ENCODE assay signal across 26 mouse cellular contexts in the genomic region with DNA sequence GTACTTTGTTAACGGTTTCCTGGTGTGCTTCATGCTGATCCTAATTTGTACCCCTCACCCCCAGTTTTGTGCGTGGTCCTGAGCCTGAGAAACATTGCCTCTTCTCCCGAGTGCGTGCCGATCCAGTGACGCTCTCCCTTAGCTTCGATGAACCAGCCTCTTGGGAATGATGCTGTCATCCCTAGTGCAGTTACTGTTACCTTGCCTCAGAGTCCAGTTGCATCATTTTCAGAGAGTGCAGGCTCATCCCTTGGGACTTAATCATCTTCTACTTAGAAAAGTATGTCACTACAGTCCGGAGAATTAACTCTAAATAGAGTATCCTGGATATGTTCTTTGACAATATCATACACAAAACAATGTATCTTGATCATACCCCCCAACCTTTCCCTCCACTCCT. TPM values are rescaled to one million over a fixed set of nuclear protein-coding genes. Genes with fewer than 3 reads are reported as not detected.
DNase-seq lines count a peak whose midpoint lies in the region; ATAC-seq lines count a peak whose summit lies in the region.
"Had no signal": no experiment of that assay in that cellular context is flagged by ENCODE, and none has a peak within 500 bp of the region (broad histone marks: within the 10 kb centered on the region; RNA-seq: fewer than 3 reads in every experiment).

No protein-coding gene starts in this region.

- peaks cover 15% of the 10 kb centered on the region for H3K36me3 ChIP-seq in embryonic facial prominence, embryonic 14.5 days (ENCODE audit: control insufficient read depth, insufficient read depth, low read length)
- peaks cover 47% of the 10 kb centered on the region for H3K36me3 ChIP-seq in embryonic facial prominence, embryonic 10.5 days (replicated peaks)

- DNase-seq in embryonic facial prominence, embryonic 14.5 days (ENCODE audit: low spot score): peak; percentile 24
- no peak for DNase-seq in embryonic facial prominence, embryonic 10.5 days (ENCODE audit: low spot score)
- DNase-seq in 3T3-L1 (ENCODE audit: low read depth, low spot score): peak; percentile 58
- DNase-seq in MN1 (ENCODE audit: low spot score): peak; percentile 86
- no peak for DNase-seq in thymus, adult 18-20 months
- DNase-seq in kidney, postnatal 25 days: no peak
- DNase-seq: adrenal gland, postnatal 36 days; B cell, adult 2 months; cerebellum, adult 11 months; cerebellum, adult 2 months; cerebellum, adult 9-11 months; gastrocnemius, postnatal 14 days; heart, postnatal 36 days; kidney, adult 11 months had no signal

- no peaks in the 10 kb centered on the region for H3K9me3 ChIP-seq in embryonic facial prominence, embryonic 14.5 days (ENCODE audit: control insufficient read depth, low read length)
- H3K9me3 ChIP-seq in embryonic facial prominence, embryonic 10.5 days: no peaks in the 10 kb centered on the region
- H3K9me3 ChIP-seq: embryonic facial prominence, embryonic 13.5 days; forebrain, embryonic 10.5 days; forebrain, embryonic 13.5 days; heart, embryonic 12.5 days; heart, embryonic 15.5 days; hindbrain, embryonic 10.5 days; hindbrain, embryonic 13.5 days; intestine, embryonic 15.5 days had no signal

- H3K9ac ChIP-seq in embryonic facial prominence, embryonic 14.5 days (ENCODE audit: low read depth, low read length): no peak overlapping the region
- H3K9ac ChIP-seq: embryonic facial prominence, embryonic 13.5 days; forebrain, embryonic 13.5 days; heart, embryonic 12.5 days; heart, embryonic 15.5 days; hindbrain, embryonic 13.5 days; intestine, embryonic 15.5 days had no signal

- no peak overlapping the region for H3K27ac ChIP-seq in embryonic facial prominence, embryonic 14.5 days (replicated peaks; ENCODE audit: low read depth, low read length)
- no peak overlapping the region for H3K27ac ChIP-seq in embryonic facial prominence, embryonic 10.5 days (replicated peaks)
- H3K27ac ChIP-seq: embryonic facial prominence, embryonic 13.5 days; forebrain, embryonic 10.5 days; forebrain, embryonic 13.5 days; gastrocnemius, adult 2 months; heart, embryonic 15.5 days; hindbrain, embryonic 10.5 days; hindbrain, embryonic 13.5 days; intestine, embryonic 15.5 days had no signal

- 84% methylated on average over 8 of the region's 8 CpGs for WGBS in embryonic facial prominence, embryonic 14.5 days
- 90% methylated on average over 8 of the region's 8 CpGs for WGBS in embryonic facial prominence, embryonic 10.5 days

- no peak overlapping the region for H3K4me3 ChIP-seq in embryonic facial prominence, embryonic 14.5 days (ENCODE audit: low read depth, low read length)
- no peak overlapping the region for H3K4me3 ChIP-seq in embryonic facial prominence, embryonic 10.5 days
- H3K4me3 ChIP-seq: embryonic facial prominence, embryonic 13.5 days; forebrain, embryonic 10.5 days; forebrain, embryonic 13.5 days; gastrocnemius, adult 2 months; heart, embryonic 12.5 days; heart, embryonic 15.5 days; hindbrain, embryonic 10.5 days; hindbrain, embryonic 13.5 days; intestine, embryonic 15.5 days had no signal

- no peaks in the 10 kb centered on the region for H3K27me3 ChIP-seq in embryonic facial prominence, embryonic 14.5 days (replicated peaks; ENCODE audit: control insufficient read depth, insufficient read depth, low read length)
- H3K27me3 ChIP-seq in embryonic facial prominence, embryonic 10.5 days (replicated peaks; ENCODE audit: low read depth, poor library complexity, severe bottlenecking): no peaks in the 10 kb centered on the region
- H3K27me3 ChIP-seq: embryonic facial prominence, embryonic 13.5 days; forebrain, embryonic 13.5 days; heart, embryonic 12.5 days; heart, embryonic 15.5 days; hindbrain, embryonic 13.5 days; intestine, embryonic 15.5 days had no signal

- H3K4me1 ChIP-seq in embryonic facial prominence, embryonic 14.5 days (ENCODE audit: control insufficient read depth, insufficient read depth, low read length): no peaks in the 10 kb centered on the region
- H3K4me1 ChIP-seq in embryonic facial prominence, embryonic 10.5 days: no peaks in the 10 kb centered on the region
- H3K4me1 ChIP-seq: embryonic facial prominence, embryonic 13.5 days; forebrain, embryonic 10.5 days; forebrain, embryonic 13.5 days; hindbrain, embryonic 10.5 days; intestine, embryonic 15.5 days had no signal

- peak; percentile 50; the same call in 1 of the 2 replicates for ATAC-seq in embryonic facial prominence, embryonic 14.5 days (ENCODE audit: low read depth)
- ATAC-seq: activated CD4-positive, CD25-positive, alpha-beta regulatory T cell, adult 4 months; forebrain, embryonic 13.5 days; forebrain, embryonic 16.5 days; hindbrain, embryonic 16.5 days; intestine, embryonic 15.5 days had no signal

- H3K4me2 ChIP-seq in embryonic facial prominence, embryonic 14.5 days (ENCODE audit: low read depth, low read length): no peak overlapping the region
- H3K4me2 ChIP-seq: embryonic facial prominence, embryonic 13.5 days; forebrain, embryonic 13.5 days; heart, embryonic 12.5 days; heart, embryonic 15.5 days; hindbrain, embryonic 13.5 days; intestine, embryonic 15.5 days had no signal

RNA-seq across cellular contexts. Expression of a gene that starts 11.5 kb away (rescaled TPM):
- polyA plus RNA-seq in embryonic facial prominence, embryonic 14.5 days (2014; fragmentation: Nextera tagmentation; extraction: Ambion mirVana): 25.6 and 26.3 TPM in 2 replicates
- polyA plus RNA-seq in embryonic facial prominence, embryonic 10.5 days (2016; fragmentation: Nextera tagmentation; extraction: Ambion mirVana): 29.4 and 31.2 TPM in 2 replicates

Comparison
In these comparisons a context has a peak if more than half of its experiments do, and no peak if none do; other contexts are left out.
1. DNase-seq: peak in embryonic facial prominence, embryonic 14.5 days (single experiment), 3T3-L1 (single experiment) and MN1 (single experiment); none in embryonic facial prominence, embryonic 10.5 days (single experiment), thymus, adult 18-20 months (0 of 2) and kidney, postnatal 25 days (0 of 2).